Mouse (Mus musculus) lung, adult 2 months (tissue): ENCODE measurements at regions not wholly inside any gene's neighbourhood (a gene's known extent, or its start where the extent isn't known, plus 50 kb on each side); places are given as distances from the start of the nearest gene placed in this dataset.

Experiments used
- CTCF ChIP-seq: fragments of 200-500 bp; IDR thresholded peaks from 2 replicates; pipeline ENCODE4 v1.5.1; 2011; ENCODE audit warnings: mild to moderate bottlenecking, low read length, control low read depth; ENCODE audit not compliant: insufficient read depth
- POLR2A ChIP-seq: fragments of 200-500 bp; IDR thresholded peaks from 2 replicates; pipeline ENCODE4 v1.6.1; 2011; ENCODE audit warnings: low read depth, mild to moderate bottlenecking, control low read depth, low read length, borderline replicate concordance; ENCODE audit errors: extremely low read depth

GRCm38 (mm10) chr3:101704919-101705318 is 100.4 kb upstream of the Atp1a1 start:
- TF ChIP-seq POLR2A: no peak
- TF ChIP-seq CTCF: no peak
